ENCODE assay signal across 15 mouse cellular contexts in the genomic region with DNA sequence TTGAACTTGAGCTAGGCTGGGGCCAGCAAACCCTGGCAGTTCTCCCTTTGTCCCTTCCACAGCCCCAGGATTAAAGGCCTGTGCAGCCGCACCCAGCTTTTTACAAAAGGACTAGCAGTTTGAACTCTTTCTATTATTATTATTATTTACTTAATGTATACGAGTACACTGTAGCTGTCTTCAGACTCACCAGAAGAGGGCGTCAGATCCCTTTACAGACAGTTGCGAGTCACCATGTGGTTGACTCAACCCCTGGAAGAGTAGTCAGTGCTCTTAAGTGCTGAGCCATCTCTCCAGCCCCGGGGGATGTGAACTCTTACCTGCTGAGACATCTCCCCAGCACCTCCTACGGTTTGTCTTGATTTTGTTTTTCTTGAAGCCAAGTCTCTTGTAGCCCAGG. TPM values are rescaled to one million over a fixed set of nuclear protein-coding genes. Genes with fewer than 3 reads are reported as not detected.
DNase-seq lines count a peak whose midpoint lies in the region; ATAC-seq and TF ChIP-seq lines count a peak whose summit lies in the region.
"Had no signal": no experiment of that assay in that cellular context is flagged by ENCODE, and none has a peak within 500 bp of the region (broad histone marks: within the 10 kb centered on the region; RNA-seq: fewer than 3 reads in every experiment).

No protein-coding gene starts in this region.

- TF ChIP-seq POLR2A in liver, adult 2 months (IDR thresholded peaks at IDR 0.05; ENCODE audit: extremely low read depth, insufficient read depth, low read length), result no peak
- no peak for TF ChIP-seq POLR2A in ES-Bruce4 (IDR thresholded peaks at IDR 0.05; ENCODE audit: insufficient read depth, low read length)
- no peak for TF ChIP-seq POLR2A in embryonic fibroblast, embryonic 13.5 days (IDR thresholded peaks at IDR 0.05; ENCODE audit: low read depth, low read length)

- peak; percentile 67 for DNase-seq in embryonic facial prominence, embryonic 14.5 days (ENCODE audit: low spot score)
- DNase-seq in embryonic facial prominence, embryonic 10.5 days (ENCODE audit: low spot score), result no peak
- DNase-seq in liver, adult 2 months (ENCODE audit: extremely low read depth, low read depth, low spot score), result no peak
- DNase-seq in liver (no peak), MN1 (ENCODE audit: low spot score) (no peak)
- DNase-seq in thymus, postnatal 14 days, result no peak
- DNase-seq: adrenal gland, postnatal 10 days; cerebellum, postnatal 14 days; kidney, postnatal 10 days had no signal

- TF ChIP-seq CTCF in liver, adult 2 months (IDR thresholded peaks at IDR 0.05; ENCODE audit: low read depth, low read length), result 0 out of 2 replicates have a peak, but pooled peaks have one; percentile 11
- TF ChIP-seq CTCF in ES-Bruce4 (IDR thresholded peaks at IDR 0.05; ENCODE audit: low read depth, low read length), result peak; percentile 24
- TF ChIP-seq CTCF in embryonic fibroblast, embryonic 13.5 days (IDR thresholded peaks at IDR 0.05; ENCODE audit: borderline replicate concordance, insufficient read depth, low read length), result peak; percentile 22; the same call in 1 of the 2 replicates

- TF ChIP-seq EP300 in ES-Bruce4 (IDR thresholded peaks at IDR 0.05; ENCODE audit: insufficient read depth, low read depth, low read length), result no peak

- H3K9ac ChIP-seq in embryonic facial prominence, embryonic 14.5 days (ENCODE audit: low read depth, low read length), result no peak overlapping the region
- no peak overlapping the region for H3K9ac ChIP-seq in liver, adult 2 months (ENCODE audit: low read depth, low read length)
- no peak overlapping the region for H3K9ac ChIP-seq in ES-Bruce4 (ENCODE audit: low read depth, poor library complexity, severe bottlenecking)

- H3K36me3 ChIP-seq in embryonic facial prominence, embryonic 14.5 days (ENCODE audit: control insufficient read depth, insufficient read depth, low read length), result no peaks in the 10 kb centered on the region
- H3K36me3 ChIP-seq in embryonic facial prominence, embryonic 10.5 days (replicated peaks), result peaks cover 30% of the 10 kb centered on the region
- no peaks in the 10 kb centered on the region for H3K36me3 ChIP-seq in liver, adult 2 months (ENCODE audit: control insufficient read depth, insufficient read depth, low read length)
- H3K36me3 ChIP-seq in ES-Bruce4 (ENCODE audit: control insufficient read depth, insufficient read depth, low read length, poor library complexity, severe bottlenecking), result no peaks in the 10 kb centered on the region

- no peak overlapping the region for H3K27ac ChIP-seq in embryonic facial prominence, embryonic 14.5 days (replicated peaks; ENCODE audit: low read depth, low read length)
- no peak overlapping the region for H3K27ac ChIP-seq in embryonic facial prominence, embryonic 10.5 days (replicated peaks)
- H3K27ac ChIP-seq in liver, adult 2 months (replicated peaks; ENCODE audit: insufficient read depth, low read depth, low read length), result no peak overlapping the region
- H3K27ac ChIP-seq in ES-Bruce4 (ENCODE audit: insufficient read depth, low read length), result peak overlapping the region; percentile 85
- H3K27ac ChIP-seq in embryonic fibroblast, embryonic 13.5 days (ENCODE audit: insufficient read depth, low read length), result no peak overlapping the region
- H3K27ac ChIP-seq: limb, embryonic 10.5 days had no signal

- no peaks in the 10 kb centered on the region for H3K27me3 ChIP-seq in embryonic facial prominence, embryonic 14.5 days (replicated peaks; ENCODE audit: control insufficient read depth, insufficient read depth, low read length)
- H3K27me3 ChIP-seq in embryonic facial prominence, embryonic 10.5 days (replicated peaks; ENCODE audit: low read depth, poor library complexity, severe bottlenecking), result no peaks in the 10 kb centered on the region
- H3K27me3 ChIP-seq in liver, adult 2 months (ENCODE audit: control insufficient read depth, insufficient read depth, low read length), result no peaks in the 10 kb centered on the region
- H3K27me3 ChIP-seq in ES-Bruce4 (ENCODE audit: control insufficient read depth, insufficient read depth, low read length, poor library complexity, severe bottlenecking), result no peaks in the 10 kb centered on the region

- peaks cover 5% of the 10 kb centered on the region for H3K4me1 ChIP-seq in embryonic facial prominence, embryonic 14.5 days (ENCODE audit: control insufficient read depth, insufficient read depth, low read length)
- peaks cover 30% of the 10 kb centered on the region for H3K4me1 ChIP-seq in embryonic facial prominence, embryonic 10.5 days
- H3K4me1 ChIP-seq in liver, adult 2 months (ENCODE audit: control insufficient read depth, insufficient read depth, low read length), result no peaks in the 10 kb centered on the region
- peaks cover 8% of the 10 kb centered on the region for H3K4me1 ChIP-seq in ES-Bruce4 (ENCODE audit: control insufficient read depth, insufficient read depth, low read length)
- 0 out of 2 replicates have a peak, but pooled peaks cover under 1% of the 10 kb centered on the region for H3K4me1 ChIP-seq in embryonic fibroblast, embryonic 13.5 days (ENCODE audit: control insufficient read depth, insufficient read depth, low read length)

- H3K4me2 ChIP-seq in embryonic facial prominence, embryonic 14.5 days (ENCODE audit: low read depth, low read length), result no peak overlapping the region

- H3K79me2 ChIP-seq in liver, adult 2 months (ENCODE audit: control insufficient read depth, insufficient read depth, low read length), result no peaks in the 10 kb centered on the region

- 31% methylated on average over 6 of the region's 6 CpGs for WGBS in embryonic facial prominence, embryonic 14.5 days
- 35% methylated on average over 6 of the region's 6 CpGs for WGBS in embryonic facial prominence, embryonic 10.5 days
- WGBS in liver, adult 2 months, result 54% methylated on average over 6 of the region's 6 CpGs

- no peaks in the 10 kb centered on the region for H3K9me3 ChIP-seq in embryonic facial prominence, embryonic 14.5 days (ENCODE audit: control insufficient read depth, low read length)
- no peaks in the 10 kb centered on the region for H3K9me3 ChIP-seq in embryonic facial prominence, embryonic 10.5 days
- no peaks in the 10 kb centered on the region for H3K9me3 ChIP-seq in ES-Bruce4 (replicated peaks; ENCODE audit: control insufficient read depth, insufficient read depth, low read length, poor library complexity, severe bottlenecking)
- H3K9me3 ChIP-seq: limb, embryonic 10.5 days had no signal

- ATAC-seq in embryonic facial prominence, embryonic 14.5 days (ENCODE audit: low read depth), result no peak

- H3K4me3 ChIP-seq in embryonic facial prominence, embryonic 14.5 days (ENCODE audit: low read depth, low read length), result no peak overlapping the region
- H3K4me3 ChIP-seq in embryonic facial prominence, embryonic 10.5 days, result no peak overlapping the region
- no peak overlapping the region for H3K4me3 ChIP-seq in liver, adult 2 months (ENCODE audit: insufficient read depth, low read depth, low read length)
- no peak overlapping the region for H3K4me3 ChIP-seq in ES-Bruce4 (ENCODE audit: low read depth, low read length)
- H3K4me3 ChIP-seq in embryonic fibroblast, embryonic 13.5 days (ENCODE audit: insufficient read depth, low read length), result no peak overlapping the region
- H3K4me3 ChIP-seq: limb, embryonic 10.5 days; megakaryocyte, embryonic 14.5 days had no signal

RNA-seq across cellular contexts. Expression of a gene that starts 20.7 kb away (rescaled TPM):
- 28.7 and 32.0 TPM in 2 replicates for polyA plus RNA-seq in embryonic facial prominence, embryonic 14.5 days (2014; fragmentation: Nextera tagmentation; extraction: Ambion mirVana)
- 26.1 and 31.4 TPM in 2 replicates for polyA plus RNA-seq in embryonic facial prominence, embryonic 10.5 days (2016; fragmentation: Nextera tagmentation; extraction: Ambion mirVana)
- 10.0 and 10.7 TPM in 2 replicates for total RNA-seq in liver, adult 2 months (2014; rRNA removed)
- 5.8 and 8.8 TPM in 2 replicates for polyA plus RNA-seq in liver, adult 2 months (2012; rRNA removed)
- polyA plus RNA-seq in ES-Bruce4 (2011; ENCODE audit: insufficient read depth, insufficient read length, low read depth, missing spikeins), result 77.3 and 93.6 TPM in 2 replicates
- 47.2 and 59.0 TPM in 2 replicates for polyA plus RNA-seq in embryonic fibroblast, embryonic 13.5 days (2011; ENCODE audit: insufficient read length, low read depth, missing spikeins)

RNA-seq across cellular contexts. Expression of a gene that starts 24.2 kb away (rescaled TPM):
- polyA plus RNA-seq in embryonic facial prominence, embryonic 14.5 days (2014; fragmentation: Nextera tagmentation; extraction: Ambion mirVana), result 1,320 and 1,483 TPM in 2 replicates
- 3,458 and 4,025 TPM in 2 replicates for polyA plus RNA-seq in embryonic facial prominence, embryonic 10.5 days (2016; fragmentation: Nextera tagmentation; extraction: Ambion mirVana)
- total RNA-seq in liver, adult 2 months (2014; rRNA removed), result 386 and 392 TPM in 2 replicates
- 283 and 350 TPM in 2 replicates for polyA plus RNA-seq in liver, adult 2 months (2012; rRNA removed)
- 1,323 and 1,403 TPM in 2 replicates for polyA plus RNA-seq in ES-Bruce4 (2011; ENCODE audit: insufficient read depth, insufficient read length, low read depth, missing spikeins)
- polyA plus RNA-seq in embryonic fibroblast, embryonic 13.5 days (2011; ENCODE audit: insufficient read length, low read depth, missing spikeins), result 672 and 858 TPM in 2 replicates

RNA-seq across cellular contexts. Expression of a gene that starts 59.6 kb away (rescaled TPM):
- polyA plus RNA-seq in embryonic facial prominence, embryonic 14.5 days (2014; fragmentation: Nextera tagmentation; extraction: Ambion mirVana), result not detected in 2 replicates
- polyA plus RNA-seq in embryonic facial prominence, embryonic 10.5 days (2016; fragmentation: Nextera tagmentation; extraction: Ambion mirVana), result 0.27 TPM in 1 of 2 replicates, not detected in the other
- not detected in 2 replicates for total RNA-seq in liver, adult 2 months (2014; rRNA removed)
- polyA plus RNA-seq in liver, adult 2 months (2012; rRNA removed), result not detected in 2 replicates
- not detected in 2 replicates for polyA plus RNA-seq in ES-Bruce4 (2011; ENCODE audit: insufficient read depth, insufficient read length, low read depth, missing spikeins)
- 2.7 and 7.0 TPM in 2 replicates for polyA plus RNA-seq in embryonic fibroblast, embryonic 13.5 days (2011; ENCODE audit: insufficient read length, low read depth, missing spikeins)
- polyA plus RNA-seq: heart, embryonic 16.5 days; limb, embryonic 10.5 days; stomach, embryonic 16.5 days had no signal
